Mouse (Mus musculus): Measurements from ENCODE around the gene Usp39.

The Usp39 gene

DNA sequence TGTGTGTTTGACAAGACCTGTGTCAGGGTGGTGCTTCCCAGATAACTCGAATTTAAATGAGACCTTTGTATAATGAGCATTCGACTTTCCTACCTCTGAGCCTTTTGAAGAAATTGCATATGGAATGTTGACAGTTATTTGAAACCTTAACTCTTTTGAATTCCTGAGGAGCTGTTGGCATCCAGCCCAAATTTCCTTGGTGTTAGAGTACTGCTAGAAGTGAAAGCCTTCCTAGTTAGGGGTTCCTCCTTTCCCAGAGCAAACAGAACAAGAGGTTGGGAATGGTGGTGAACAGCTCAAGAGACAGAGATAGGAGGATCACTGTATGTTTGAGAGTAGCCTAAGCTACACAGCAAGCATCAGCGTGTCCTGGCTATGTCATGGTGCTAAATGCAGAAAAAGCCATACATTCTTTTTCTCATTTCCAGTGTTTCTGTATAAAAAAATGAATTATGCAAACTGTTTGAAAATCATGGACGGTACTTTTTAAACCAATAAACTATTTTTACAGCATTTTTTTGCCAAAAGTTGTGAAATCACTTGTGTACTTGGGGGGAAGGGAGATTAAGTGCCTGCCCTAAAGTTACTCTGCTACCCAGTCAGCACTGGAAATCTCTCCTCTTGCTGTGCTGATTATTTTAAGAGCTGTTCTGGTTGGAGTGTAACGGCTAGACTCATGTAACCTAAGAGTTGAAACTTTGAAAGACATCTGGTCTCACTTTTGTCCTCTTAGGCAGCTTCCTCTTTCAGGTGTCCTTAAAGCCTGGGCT lies 7.8 kb upstream of the Usp39 start:
- no peak for DNase-seq (ENCODE audit: low spot score)

DNA sequence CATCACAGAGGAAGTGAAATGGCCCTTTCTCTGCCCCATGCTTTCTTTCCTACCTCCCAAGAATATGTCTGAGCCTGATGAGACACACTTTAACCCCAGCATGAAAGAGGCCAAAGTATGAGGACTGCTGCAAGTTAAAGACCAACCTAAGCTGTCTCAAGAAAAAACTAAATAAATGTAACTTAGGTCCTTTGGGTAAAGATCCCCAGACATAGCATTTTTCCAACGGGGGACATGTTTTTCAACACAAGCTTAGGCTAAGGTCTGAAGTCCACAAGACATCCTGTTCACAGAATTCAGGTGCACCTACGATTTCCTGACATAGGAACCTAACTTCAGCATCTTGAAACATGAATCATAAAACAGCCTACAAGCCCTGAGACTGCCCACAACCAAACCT lies 5.2 kb upstream of the Usp39 start:
- no peak for DNase-seq (ENCODE audit: low spot score)

DNA sequence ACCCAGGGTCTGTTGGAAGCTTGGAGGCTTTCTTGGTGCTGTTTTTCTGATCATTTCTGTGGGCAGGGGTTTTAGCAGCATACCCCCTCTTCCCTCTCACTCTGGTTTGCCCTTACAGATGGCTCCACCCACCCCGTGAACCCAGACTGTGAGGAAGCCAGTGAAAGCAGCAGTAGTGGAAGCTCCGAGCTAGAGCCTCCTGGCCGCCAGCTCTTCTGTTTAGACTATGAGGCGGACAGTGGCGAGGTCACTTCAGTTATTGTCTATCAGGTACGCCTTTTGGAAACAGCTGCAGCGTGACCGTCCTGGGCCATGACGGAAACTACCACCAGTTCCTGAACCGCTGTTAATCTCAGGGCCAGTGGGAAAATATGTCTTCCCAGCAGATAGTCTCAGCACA lies 3.4 kb upstream of the Usp39 start:
- DNase-seq (ENCODE audit: low spot score): no peak

DNA sequence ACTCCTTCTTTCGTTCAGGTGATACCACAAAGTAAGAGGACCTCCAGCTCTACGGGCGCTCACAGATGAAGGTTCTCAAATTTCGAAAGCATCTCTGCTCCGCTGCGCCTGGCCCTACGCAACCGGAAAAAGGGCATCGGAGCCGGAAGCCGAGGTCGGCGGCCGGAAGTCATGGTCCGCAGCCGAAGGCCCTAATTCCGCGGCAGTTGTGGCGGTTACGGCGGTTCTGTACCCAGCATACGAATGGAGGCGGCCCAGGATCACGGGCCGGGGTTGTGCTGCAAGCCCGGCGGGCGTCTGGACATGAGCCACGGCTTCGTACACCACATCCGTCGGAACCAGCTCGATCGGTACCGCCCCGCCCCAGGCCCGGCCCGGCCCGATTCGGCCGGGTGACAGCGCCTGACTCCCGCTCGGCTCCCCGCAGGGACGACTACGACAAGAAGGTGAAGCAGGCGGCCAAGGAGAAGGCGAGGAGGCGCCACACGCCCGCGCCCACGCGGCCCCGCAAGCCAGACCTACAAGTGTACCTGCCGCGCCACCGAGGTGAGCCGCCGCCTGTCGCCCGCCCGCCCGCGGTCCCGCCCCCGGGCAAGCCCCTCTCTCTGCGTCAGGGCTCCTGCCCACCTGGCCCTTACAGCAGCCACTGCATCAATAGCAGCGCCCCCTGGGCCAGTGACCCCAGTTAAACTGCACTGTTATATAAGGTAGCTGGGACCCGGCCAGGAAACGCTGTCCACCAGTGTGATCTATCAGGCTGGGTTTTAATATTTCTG lies 2.4 kb upstream of the Usp39 start, which contains the start of gene 0610030E20Rik:
Gene 0610030E20Rik (plus strand): TSS at position 152 of the 776 bp plus-strand sequence.
- DNase-seq (ENCODE audit: low spot score): peak; percentile 81

DNA sequence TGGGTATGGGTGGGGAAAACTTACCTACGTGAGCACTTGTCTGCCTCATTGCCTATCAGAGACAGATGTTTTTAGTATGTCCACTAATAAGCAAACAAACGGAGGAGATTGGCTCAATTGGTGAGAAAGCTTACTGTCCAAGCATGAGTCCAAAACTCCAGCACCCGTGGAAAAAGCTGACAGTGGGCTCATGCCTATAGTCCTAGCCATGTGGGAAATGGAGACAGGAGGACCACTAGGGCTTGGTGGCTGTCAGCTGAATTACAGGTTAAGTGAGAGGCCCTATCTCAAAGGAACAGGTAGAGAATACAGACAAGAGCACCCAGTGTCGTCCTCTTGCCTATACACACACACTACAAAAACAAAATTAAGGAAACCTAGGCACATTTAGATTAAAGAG lies 1.3 kb upstream of the Usp39 start:
- no peak for DNase-seq (ENCODE audit: low spot score)

DNA sequence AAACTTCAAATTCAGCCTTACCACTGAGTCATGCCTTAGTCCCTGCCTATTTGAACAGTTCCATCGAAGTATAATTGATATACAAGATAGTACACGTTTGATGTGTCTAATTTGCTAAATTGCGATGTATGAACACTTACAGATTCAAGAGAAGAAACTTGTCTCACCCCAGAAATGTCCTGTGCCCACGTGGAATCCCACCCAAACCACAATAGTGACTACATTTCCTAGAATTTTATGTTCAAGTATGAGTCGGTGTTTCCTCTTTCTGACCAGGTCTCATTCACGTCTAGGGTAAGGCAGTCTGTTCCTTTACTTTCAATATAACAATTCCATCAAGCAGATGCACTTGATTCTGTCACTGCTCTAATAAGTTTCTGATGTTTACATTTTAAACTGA lies 649 bp upstream of the Usp39 start:
- no peak for DNase-seq (ENCODE audit: low spot score)

DNA sequence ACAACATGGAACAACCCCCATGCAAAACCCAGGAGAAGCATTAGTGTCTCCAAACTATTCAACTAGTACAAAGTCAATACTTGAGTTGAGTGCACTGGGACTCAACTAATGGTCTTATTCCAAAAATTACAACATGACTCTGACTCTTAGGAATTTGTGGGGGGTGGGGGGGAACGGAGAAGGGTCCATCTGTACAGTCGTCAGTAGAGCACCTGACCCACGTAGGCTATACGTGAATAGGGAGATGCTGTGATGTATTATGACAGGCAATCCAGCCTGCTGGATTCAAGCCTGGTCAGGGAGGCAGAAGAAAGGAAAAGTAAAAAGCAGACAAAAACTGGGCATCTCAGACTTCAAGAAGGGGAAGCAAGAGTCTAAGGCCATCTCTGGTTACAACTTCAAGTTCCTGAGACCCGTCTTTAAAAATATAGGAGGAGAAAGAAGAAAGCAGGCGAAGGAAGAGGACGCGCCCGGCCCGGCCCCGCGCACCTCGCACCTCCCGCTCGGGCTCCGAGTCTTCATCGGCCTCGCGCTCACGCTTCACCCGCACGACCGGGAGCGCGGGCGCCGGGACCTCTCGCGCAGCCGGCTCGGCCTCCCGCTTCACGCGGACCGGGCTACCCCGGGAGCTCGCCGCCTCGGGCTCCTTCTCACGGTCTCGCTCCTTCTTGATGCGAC lies 449 bp downstream of the Usp39 start:
- no peak for DNase-seq (ENCODE audit: low spot score)

DNA sequence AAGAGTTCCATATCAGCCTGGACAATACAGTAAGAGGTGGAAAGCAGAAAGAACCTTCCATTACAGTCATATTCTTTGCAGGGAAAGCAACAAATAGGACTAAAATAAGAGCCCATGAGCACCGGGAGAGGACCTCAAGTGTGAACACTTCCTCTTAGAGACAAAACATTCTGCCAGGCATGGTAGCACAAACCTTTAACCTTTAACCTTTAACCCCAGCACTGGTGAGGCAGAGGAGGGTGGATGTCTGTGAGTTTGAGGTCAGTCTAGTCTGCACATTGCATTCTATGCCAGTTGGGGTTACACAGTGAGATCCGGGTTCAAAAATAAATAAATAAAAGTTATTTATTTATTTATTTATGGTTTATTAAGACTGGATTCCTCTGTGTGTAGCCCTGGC lies 4.5 kb downstream of the Usp39 start:
- DNase-seq (ENCODE audit: low spot score): no peak

DNA sequence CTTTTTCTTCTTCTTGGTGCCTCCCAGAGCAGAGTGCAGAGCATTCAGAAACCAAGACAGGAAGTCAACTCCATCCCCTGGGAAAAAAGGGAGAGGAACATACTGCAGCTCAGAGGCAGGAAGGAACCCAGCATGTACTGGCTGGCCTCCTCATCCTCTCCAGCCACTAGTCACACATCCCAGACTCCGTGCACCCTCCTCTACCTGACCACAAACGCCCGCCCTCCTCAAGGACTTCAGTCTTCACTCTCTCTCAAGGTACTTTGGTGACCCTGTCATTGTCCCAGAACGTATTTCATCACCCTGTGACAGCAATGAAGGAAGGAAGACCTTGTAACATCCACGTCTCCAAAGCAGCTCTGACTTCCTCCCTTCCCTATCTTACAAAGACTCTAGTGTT lies 11.9 kb downstream of the Usp39 start:
- DNase-seq (ENCODE audit: low spot score): no peak

DNA sequence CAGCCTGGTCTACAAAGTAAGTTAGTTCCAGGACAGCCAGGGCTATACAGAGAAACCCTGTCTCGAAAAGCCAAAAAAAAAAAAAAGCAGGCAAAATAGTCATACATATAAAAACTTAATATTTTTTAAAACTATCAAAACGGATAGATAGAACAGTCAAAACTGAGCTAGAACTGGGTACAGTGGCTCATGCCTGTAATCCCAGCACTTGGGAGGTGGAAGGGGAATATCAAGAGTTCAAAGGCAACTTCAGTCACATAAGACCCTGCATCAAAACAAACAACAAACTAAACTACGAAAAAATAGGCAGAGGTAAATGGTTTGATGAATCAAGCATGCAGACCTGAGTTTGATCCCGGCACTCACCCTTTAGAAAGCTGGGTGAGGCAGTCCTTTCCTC lies 14.9 kb downstream of the Usp39 start:
- no peak for DNase-seq (ENCODE audit: low spot score)

DNA sequence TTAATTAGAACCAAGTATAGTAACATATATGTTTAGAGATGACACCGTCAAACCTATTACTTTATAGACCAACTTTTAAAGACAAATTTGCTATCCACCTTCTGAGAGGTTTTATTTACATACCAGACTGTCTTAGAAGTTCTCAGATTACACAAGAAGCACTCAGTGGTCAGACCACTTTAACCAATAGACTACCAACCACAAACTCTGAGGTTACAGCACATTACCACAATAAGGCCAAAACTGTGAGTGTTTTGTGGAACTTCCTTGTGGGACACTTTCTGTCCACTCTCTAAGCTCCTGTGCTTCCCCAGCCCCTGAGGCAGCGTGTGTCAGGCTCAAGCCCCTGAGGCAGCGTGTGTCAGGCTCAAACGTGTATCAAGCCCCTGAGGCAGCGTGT lies 16.0 kb downstream of the Usp39 start:
- DNase-seq (ENCODE audit: low spot score): no peak

DNA sequence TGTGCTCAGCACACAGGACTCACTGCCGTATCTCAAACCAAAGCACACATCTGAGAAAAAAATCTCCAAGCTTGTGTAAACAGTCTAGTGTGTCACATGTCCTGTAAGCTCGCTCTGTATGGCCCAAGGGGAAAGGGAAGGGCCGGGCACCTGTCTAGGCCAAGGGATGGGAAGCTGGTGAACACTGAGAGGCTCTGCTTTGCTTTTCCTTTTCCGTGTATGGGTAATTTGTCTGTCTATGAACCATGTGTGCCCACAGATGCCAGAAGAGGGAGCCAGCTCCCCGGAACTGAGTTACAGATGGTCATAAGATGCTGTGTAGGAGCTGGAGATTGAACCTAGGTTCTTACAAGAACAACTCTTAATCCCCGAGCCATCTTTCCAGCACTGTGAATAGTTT lies 18.7 kb downstream of the Usp39 start:
- DNase-seq (ENCODE audit: low spot score): no peak

DNA sequence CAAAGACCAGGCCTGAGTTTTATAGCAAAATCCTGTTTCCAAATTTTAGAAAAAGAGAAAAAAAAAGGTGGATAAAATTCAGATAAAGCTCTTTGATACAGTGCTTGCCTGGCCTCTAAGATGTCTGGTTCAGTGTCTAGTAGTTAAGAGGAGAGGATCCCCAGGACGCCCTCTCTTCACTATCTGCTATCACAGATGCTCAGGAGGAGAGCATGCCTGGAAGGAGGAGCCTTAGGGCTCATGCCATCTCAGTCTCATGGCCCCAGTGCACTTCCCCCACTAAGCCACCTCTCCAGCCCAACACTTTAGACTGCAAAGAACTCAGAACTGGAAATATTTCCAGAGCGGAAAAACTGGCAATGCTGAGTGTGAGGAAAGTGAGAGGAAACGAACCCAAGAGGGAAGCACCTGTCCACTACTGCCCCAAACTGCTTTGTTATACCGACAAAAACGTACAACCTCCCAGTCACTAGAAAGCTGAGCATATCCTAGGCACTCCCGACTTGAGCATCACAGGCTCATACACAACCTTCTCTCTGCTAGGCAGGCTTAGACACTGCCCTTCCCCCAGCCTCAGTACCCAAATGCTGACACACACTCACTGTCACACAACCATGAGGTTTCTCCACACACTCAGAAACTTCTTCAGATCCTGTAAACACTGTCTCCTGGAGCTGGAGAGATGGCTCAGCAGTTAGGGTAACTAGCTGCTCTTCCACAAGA lies 21.0 kb downstream of the Usp39 start:
- DNase-seq (ENCODE audit: low spot score): no peak

DNA sequence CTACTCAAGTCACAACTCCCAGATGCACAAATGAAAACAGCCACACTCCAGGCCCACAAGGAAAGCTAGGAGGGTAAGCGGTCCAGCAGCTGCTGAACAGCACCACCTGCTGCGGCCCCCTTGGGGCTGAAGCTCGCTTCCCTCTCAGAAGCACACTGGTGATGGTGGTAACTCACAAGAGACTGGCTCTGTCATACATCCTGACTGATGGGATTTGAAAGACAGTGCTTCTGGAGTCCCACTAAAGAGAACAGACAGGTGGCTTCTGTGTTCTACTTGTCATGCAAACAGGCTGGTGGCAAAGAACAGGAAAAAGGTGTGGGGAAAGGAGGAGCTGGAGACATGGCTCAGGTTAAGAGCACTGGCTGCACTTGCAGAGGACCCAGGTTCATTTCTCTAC lies 22.0 kb downstream of the Usp39 start:
- DNase-seq (ENCODE audit: low spot score): no peak

DNA sequence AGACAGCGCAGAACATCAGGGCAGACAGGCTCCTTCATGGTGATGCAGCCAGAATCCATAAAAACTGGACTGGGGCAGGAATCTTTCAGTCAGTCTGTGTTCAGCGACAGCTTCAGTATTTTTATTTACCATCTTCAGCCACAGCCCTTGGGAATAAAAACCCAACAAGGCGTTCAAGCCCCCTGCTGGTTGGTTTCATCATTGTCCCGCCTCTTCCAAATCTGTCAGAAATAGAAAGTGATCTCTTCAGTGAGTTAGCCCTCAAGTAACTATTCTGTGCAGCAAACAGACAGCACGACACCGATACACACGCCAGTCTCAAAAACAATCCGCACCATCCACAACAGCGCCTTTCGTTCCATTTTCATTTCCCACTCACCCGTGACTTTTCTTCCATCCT lies 26.0 kb downstream of the Usp39 start:
- DNase-seq (ENCODE audit: low spot score): no peak

DNA sequence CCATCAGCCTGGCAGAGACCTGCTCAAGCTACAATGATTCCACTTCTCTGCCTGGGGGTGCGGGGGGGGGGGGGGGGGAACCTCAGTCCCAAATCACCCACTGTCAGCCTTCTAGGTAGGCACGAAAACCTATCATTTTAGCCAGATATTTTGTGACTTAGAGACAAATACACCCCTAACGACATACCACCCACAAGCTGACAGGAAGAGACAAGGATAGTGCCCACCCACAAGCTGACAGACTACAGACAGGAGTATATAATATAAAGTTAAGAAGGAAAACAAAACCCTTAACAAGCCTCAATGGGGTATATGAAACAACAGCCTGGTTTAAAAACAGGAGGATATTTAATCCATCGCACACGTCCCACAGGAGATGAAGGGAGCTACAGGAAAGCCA lies 26.5 kb downstream of the Usp39 start:
- no peak for DNase-seq (ENCODE audit: low spot score)

DNA sequence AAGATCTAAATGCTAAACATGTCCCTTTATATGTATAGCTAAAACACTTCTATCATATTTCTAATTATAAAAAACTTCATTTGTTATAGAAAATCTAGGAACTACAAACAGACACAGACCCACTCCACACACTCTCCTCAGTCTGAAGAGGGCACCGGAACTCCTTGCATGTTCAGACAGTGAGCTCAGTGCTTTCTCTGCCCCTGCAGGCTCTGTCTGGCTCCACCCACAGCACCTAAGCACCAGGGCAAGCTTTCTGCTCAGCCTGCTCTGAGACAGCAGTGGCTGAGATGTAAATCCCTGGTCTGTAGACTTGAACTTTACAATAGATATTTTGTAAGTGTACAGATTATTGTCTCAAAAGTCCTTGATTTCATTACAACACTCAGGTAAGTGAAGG lies 28.9 kb downstream of the Usp39 start:
- DNase-seq (ENCODE audit: low spot score): no peak

DNA sequence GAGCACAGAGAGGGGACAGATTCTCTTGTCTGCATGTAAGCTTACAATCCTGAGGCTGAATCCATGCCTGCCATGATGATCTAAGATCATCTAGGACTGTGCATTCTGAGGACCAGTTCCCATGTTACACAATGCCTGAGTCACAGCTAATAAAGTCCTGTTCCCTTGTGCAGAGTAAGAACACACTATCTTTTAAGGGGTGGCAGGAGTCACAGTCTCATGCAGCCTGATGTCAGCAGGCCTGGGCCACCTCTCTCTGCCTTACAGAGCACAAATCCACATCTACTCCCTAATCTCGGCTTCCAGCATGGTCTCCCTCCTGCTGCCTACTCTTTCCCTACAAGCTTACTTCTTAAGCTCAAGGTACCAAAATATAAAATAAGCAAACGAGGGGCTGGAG lies 29.6 kb downstream of the Usp39 start:
- no peak for DNase-seq (ENCODE audit: low spot score)

DNA sequence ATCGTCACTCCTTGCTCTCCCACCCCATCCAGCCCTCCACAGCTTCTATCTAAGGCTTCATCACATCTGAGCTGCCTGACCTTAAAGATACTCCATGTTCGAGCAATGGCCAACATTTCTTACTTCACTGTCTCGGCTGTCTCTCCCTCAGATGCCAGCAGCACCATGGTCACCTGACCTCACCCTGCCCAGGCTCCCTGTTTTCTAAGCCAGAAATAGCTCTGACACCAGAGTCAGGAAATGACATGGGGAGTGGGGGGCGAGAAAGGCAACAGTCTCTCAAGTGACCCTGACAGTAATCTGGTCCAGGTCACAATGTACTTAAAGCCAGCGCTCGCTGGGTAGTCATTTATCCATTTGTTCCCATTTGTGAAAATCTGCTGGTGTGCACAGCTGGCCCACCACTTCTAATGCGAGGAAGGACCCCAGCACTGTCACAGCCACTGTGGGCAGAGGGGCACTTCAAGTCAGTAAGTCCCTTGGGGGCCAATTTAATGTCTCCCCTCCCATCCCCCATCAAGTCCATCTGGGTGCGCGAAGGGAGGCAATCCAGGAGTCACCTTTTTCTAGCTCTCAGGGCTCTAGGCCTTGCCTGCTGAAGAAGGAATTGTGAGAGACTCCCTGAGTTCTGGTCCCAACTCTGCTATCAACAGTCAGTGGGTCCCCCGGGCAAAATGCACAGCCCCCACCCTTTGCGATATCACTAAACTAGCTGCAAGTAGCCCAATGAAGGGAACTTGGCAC lies 31.7 kb downstream of the Usp39 start:
- no peak for DNase-seq (ENCODE audit: low spot score)

DNA sequence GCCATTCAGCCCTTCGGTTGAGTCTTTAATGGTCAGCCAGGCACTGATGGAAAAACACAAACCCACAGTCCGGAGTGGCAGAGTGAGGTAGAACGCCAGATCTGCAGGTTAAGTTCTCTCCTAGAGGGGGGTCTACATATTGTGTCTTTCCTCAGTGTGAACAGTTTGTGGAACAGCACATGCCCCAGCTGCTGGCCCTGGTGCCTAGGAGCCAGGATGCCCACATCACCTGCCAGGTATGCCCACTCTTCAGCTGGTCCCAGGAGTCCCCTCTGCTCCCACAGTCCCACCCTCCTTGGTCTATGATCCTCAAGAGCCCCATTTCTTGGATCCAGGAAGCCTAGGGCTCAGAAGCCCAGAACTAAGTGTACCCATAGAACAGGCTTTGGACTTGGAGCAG lies 32.8 kb downstream of the Usp39 start:
- DNase-seq (ENCODE audit: low spot score): no peak

DNA sequence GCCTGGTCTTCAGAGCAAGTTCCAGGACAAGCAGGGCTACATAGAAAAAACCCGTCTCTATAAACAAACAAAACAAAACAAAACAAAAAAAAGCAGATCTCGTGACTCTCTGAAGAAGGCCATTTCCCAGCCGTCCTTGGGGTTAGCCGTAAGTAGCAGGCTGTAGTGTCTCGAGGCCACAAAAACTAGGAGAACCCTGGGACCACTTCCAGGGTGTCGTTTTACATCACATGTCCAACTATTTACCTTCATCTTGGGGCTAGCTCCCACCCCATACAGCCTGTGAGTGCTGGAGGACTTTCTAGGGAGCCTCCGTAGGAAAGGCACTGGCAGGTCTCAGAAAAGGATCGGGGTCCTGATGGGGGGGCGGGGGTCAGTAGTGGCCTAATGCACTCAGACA lies 41.5 kb downstream of the Usp39 start:
- no peak for DNase-seq (ENCODE audit: low spot score)
